Mouse (Mus musculus) gastrocnemius, postnatal 25 days (tissue): ENCODE data around the gene Scgn. TPM values are rescaled to one million over a fixed set of nuclear protein-coding genes. Genes with fewer than 3 reads are reported as not detected.

Source experiments
- DNase-seq: peaks from one replicate; pipeline ENCODE4 v3.0.0; 2022
- microRNA-seq, 2 experiments: library from miRNA; unstranded; fragments of <30 nt; microRNA quantifications; one replicate each; pipeline ENCODE4 v1.2.0; 2021; ENCODE audit warnings: borderline replicate concordance in 2 of 2
- total RNA-seq, 2 experiments: library from RNA; stranded (reverse); gene quantifications; 1 replicate in 1 of 2; 2 replicates in 1 of 2; pipeline ENCODE4 v1.2.3; 2021

The Scgn gene
- total RNA-seq, 2 experiments from 2014 or later: not detected

GRCm38 (mm10) chr13:23938699-23939098, 52.3 kb downstream of the Scgn start:
- no peak for DNase-seq

DNA sequence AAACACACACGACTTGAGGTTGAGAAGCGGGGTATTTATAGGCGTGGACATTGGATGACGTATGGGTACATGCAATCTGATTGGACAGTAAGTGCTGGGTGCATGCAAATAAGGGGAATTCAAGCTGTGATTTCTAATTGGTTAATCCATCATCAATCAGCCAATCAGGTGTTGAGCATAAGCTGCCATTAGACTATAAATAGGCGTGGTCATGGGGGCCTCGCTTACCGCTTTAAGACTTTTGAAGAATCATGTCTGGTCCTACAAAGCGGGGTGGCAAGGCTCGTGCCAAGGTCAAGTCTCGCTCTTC, 56.8 kb downstream of the Scgn start, which contains the start of gene Hist1h2aa:
Hist1h2aa (plus strand) TSS at position 252 of the 310 bp plus-strand sequence.
- no peak for DNase-seq

DNA sequence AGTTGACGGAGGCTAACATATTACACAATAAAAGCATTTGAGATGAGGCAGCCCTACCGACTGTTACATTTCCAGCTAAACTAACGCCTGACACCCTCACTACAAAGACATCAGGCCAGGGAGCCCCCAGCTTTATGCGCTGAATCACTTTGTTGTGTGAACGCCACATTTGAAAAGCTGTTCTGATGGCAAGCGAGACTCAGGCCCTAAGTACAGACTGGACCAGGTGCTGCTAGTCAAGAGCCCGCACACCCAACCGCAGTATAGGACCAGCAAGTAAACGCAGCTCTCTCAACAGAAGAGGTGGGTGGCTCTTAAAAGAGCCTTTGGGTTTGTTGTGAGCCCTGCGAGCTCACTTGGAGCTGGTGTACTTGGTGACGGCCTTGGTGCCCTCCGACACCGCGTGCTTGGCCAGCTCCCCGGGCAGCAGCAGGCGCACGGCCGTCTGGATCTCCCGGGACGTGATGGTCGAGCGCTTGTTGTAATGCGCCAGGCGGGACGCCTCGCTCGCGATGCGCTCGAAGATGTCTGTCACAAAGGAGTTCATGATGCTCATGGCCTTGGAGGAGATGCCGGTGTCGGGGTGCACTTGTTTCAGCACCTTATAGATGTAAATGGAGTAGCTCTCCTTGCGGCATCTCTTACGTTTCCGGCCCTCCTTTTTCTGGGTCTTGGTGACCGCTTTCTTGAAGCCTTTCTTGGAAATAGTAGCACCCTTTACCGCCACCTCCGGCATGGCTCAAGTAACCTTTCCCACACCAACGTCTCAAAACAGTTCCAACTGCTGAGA, 57.4 kb downstream of the Scgn start, which contains the start of gene Hist1h2ba:
Hist1h2ba (minus strand) TSS at position 736 of the 790 bp plus-strand sequence.
- no peak for DNase-seq

DNA sequence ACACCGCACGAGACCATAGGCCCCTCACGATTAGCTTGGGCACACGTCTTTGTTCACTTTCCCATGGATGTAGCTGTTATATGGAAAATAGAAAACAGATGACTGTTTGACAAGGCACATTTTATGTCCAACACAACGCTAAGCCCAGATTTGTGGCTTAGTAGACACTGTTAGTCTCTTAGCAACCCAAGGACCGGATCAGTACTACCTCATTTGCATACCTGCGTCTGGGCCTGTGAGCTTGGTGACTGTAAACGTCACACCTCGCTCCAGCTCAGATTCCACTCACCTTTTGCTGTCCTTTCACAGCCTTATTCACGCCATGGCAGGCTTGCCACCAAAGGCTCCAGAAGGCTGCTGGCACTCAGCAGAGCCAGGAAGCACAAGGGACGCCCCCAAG, 60.1 kb downstream of the Scgn start:
- no peak for DNase-seq

DNA sequence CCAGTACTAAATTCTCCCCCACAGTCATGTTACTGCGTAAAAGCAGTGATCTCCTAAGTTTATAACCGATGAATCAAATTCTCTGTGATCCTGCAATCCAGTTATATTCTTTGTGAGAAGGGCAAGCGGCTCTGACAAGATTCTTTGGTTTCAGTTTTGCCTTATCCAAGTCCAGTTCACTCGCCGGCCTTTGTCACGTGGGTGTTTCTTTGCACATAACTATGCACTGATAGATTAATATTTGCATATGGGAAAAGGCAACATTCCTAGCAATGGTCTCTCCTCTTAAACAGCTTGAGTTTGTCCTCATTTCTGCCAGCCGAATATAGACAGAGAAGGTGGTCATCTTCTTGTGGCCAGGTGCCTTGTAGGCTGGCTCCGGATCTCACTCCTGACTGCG, 60.6 kb downstream of the Scgn start:
- no peak for DNase-seq

DNA sequence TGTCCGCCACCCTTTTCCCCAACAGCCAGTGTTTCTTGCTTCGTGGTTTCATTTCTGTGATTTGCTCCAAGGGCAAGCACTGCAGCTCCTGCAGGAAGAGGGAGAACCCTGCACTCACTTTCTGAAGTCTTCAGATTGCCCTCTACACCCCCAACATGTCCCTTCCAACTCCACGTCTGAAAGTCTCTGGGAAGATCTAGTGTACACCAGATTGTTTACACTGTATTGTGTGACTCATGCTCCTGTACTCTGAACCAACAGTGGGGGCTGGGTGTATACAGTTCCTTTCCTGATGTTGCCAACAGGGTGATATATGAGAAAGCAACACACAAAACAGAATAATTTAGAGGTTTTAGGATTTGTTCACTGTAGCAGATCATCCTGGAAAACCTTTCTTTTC, 62.4 kb downstream of the Scgn start:
- no peak for DNase-seq

- DNase-seq: no peak
These were observed 65.2 kb downstream of the Scgn start for GRCm38 (mm10) chr13:23925792-23926191.

- no peak for DNase-seq
These were observed 73.3 kb downstream of the Scgn start for GRCm38 (mm10) chr13:23917674-23918073.

DNA sequence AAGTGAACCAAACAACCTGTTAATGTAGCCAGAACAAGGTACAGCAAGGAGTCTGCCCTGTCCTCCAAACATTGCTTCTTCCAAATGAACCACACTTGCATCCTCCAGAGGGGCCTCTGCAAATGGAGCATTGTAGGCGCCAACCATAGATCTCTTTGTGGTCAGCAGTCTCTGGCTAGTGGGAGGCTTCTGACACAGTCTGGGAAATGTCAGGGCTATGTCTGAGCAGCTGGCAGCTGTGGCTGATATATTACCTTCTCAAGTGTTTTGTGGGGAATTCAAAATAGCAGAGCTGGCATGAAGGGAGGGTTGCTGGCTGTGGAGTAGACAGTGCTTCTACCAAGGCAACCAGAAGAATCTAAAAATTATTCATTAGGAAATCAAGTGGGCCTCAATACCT, 74.9 kb downstream of the Scgn start:
- peak; percentile 14 for DNase-seq

DNA sequence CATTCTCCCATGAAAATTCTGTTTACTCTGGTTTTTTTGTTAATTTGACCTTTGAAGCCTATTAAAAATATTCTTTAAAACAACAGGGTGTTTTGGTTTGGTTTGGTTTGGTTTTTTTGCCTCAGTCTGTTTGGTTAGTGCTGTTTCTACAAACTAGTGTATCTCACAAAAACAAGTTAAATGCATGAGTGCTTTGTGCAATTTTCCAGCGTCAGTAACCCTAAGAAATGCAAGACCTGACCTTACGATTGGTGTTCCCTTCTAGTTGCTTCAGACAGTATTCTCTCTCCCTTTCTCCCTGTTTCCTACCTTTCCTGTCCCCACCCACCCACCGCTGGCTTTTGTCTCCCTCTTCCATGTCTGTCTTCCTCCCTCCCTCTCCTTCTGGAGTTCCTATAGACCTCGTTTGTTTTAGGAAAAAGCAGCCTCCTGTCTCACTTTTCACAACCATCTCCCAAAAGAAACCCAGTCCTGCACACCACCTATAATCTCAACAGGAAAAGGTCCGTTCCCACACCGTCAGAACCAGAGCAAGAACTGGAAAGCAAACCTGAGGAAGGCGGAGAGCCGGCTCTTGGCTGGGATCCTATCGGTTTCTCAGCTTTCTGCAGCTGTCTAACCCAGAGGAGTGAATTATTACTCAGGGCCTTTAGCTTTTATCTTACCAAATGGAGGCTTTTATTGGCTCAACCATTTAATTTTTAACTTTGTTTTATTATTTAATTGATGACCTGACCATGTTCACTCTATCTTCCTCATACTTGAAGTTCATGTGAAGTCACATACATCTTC, 76.4 kb downstream of the Scgn start, which contains the start of gene Slc17a4:
Slc17a4 (minus strand) TSS at position 634 of the 792 bp plus-strand sequence.
- no peak for DNase-seq

- no peak for DNase-seq
These were observed 77.2 kb downstream of the Scgn start for GRCm38 (mm10) chr13:23913791-23914306.

DNA sequence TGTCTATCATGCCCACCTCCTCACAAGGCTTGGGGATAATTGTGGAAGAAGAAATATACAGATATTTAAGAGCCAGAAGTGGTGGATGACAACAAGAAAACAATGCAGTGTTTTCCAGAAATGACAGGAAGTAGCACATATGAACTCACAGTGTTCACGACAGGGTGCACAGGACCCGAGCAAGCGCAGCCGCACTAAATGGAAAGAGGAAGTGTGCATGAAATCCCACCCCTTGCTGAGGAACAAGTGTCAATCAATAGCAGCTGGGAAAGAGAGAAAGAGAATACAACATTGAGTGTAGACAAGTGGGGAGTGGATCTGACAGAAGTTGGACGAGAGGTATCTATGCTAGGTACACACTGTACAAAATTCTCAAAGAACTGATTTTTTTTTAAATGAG, 79.7 kb downstream of the Scgn start:
- no peak for DNase-seq

GRCm38 (mm10) chr13:23910121-23910520, 80.9 kb downstream of the Scgn start:
- DNase-seq: no peak

- no peak for DNase-seq
These were observed 84.1 kb downstream of the Scgn start for GRCm38 (mm10) chr13:23906906-23907305.

Small RNA genes within 50 kb of the gene (microRNA-seq; reads per million reads assigned to microRNA genes)
- 0 reads per million in 2 experiments for gene Gm44344

Other genes starting within 250 kb of the Scgn start
- gene Hist1h3c, start 245.6 kb downstream of the Scgn start, total RNA-seq: 1 to 10 TPM; 5.0 to 7.1 TPM
- 10 to 100 TPM in 1 of 2 experiments, 1 to 10 TPM in 1; 5.9 to 10.7 TPM for gene Hist1h2bb, start 244.5 kb downstream of the Scgn start, total RNA-seq
- gene Hist1h2ab, start 240.1 kb downstream of the Scgn start, total RNA-seq: 10 to 100 TPM in 1 of 2 experiments, 1 to 10 TPM in 1; 9.5 to 11.0 TPM
- 10 to 100 TPM in 1 of 2 experiments, 1 to 10 TPM in 1; 9.6 to 17.3 TPM for gene Hist1h3b, start 238.9 kb downstream of the Scgn start, total RNA-seq
- gene Hist1h4b, start 234.2 kb downstream of the Scgn start, total RNA-seq: 10 to 100 TPM in 1 of 2 experiments, 1 to 10 TPM in 1; 8.6 to 18.2 TPM
- 10 to 100 TPM in 1 of 2 experiments, 1 to 10 TPM in 1; 8.0 to 13.6 TPM for gene Hist1h4a, start 230.0 kb downstream of the Scgn start, total RNA-seq
- 10 to 100 TPM; 10.2 to 14.0 TPM for gene Hist1h3a, start 228.8 kb downstream of the Scgn start, total RNA-seq
- gene Hist1h1a, start 227.5 kb downstream of the Scgn start, total RNA-seq: 1 to 10 TPM; 5.3 to 7.9 TPM
- gene Trim38, start 221.3 kb downstream of the Scgn start, total RNA-seq: not detected
- gene Slc17a2, start 184.2 kb downstream of the Scgn start, total RNA-seq: not detected
- not detected for gene Slc17a3, start 151.8 kb downstream of the Scgn start, total RNA-seq
- gene Slc17a1, start 123.5 kb downstream of the Scgn start, total RNA-seq: not detected
- gene Slc17a4, start 76.2 kb downstream of the Scgn start, total RNA-seq: not detected
- not detected for gene Hist1h2ba, start 57.1 kb downstream of the Scgn start, total RNA-seq
- gene Hist1h2aa, start 56.8 kb downstream of the Scgn start, total RNA-seq: not detected